Mouse (Mus musculus) CD4-positive, CD25-positive, alpha-beta regulatory T cell, adult 2 months (primary cell): ENCODE data around the gene Dok7.

Experiments
- DNase-seq: peaks from one replicate; pipeline ENCODE4 v3.0.0-alpha.2; 2012; ENCODE audit warnings: low read depth, low spot score

Gene Dok7

GRCm38 (mm10) chr5:35056604-35057432 is at the start of gene Dok7:
Gene Dok7 (plus strand): TSS chr5:35056766.
- DNase-seq: no peak

- no peak for DNase-seq
Measured at GRCm38 (mm10) chr5:35009163-35009562, 47.4 kb upstream of the Dok7 start.

- DNase-seq: no peak
Measured at GRCm38 (mm10) chr5:35010656-35011055, 45.9 kb upstream of the Dok7 start.

- DNase-seq: no peak
Measured at GRCm38 (mm10) chr5:35011156-35011923, 45.2 kb upstream of the Dok7 start.

GRCm38 (mm10) chr5:35014036-35014435 is 42.5 kb upstream of the Dok7 start:
- DNase-seq: no peak

- DNase-seq: no peak
Measured at GRCm38 (mm10) chr5:35019673-35020300, 36.8 kb upstream of the Dok7 start.

GRCm38 (mm10) chr5:35020410-35021241 is 35.9 kb upstream of the Dok7 start:
- DNase-seq: no peak

GRCm38 (mm10) chr5:35024975-35025374 is 31.6 kb upstream of the Dok7 start:
- DNase-seq: peak; percentile 43

- no peak for DNase-seq
Measured at GRCm38 (mm10) chr5:35029303-35029702, 27.3 kb upstream of the Dok7 start.

GRCm38 (mm10) chr5:35029755-35030154 is 26.8 kb upstream of the Dok7 start:
- no peak for DNase-seq

GRCm38 (mm10) chr5:35033068-35033467 is 23.5 kb upstream of the Dok7 start:
- DNase-seq: peak; percentile 36

- DNase-seq: no peak
Measured at GRCm38 (mm10) chr5:35033619-35034018, 22.9 kb upstream of the Dok7 start.

- DNase-seq: no peak
Measured at GRCm38 (mm10) chr5:35035141-35035540, 21.4 kb upstream of the Dok7 start.

GRCm38 (mm10) chr5:35035795-35036194 is 20.8 kb upstream of the Dok7 start:
- no peak for DNase-seq

- DNase-seq: no peak
Measured at GRCm38 (mm10) chr5:35037438-35037837, 19.1 kb upstream of the Dok7 start.

- peak; percentile 20 for DNase-seq
Measured at GRCm38 (mm10) chr5:35041268-35041829, 15.2 kb upstream of the Dok7 start, which contains the start of gene Hgfac. Gene Hgfac (plus strand): TSS chr5:35041509.

- peak; percentile 62 for DNase-seq
Measured at GRCm38 (mm10) chr5:35042431-35043109, 14.0 kb upstream of the Dok7 start.

GRCm38 (mm10) chr5:35043110-35043451 is 13.5 kb upstream of the Dok7 start:
- peak; percentile 89 for DNase-seq

- DNase-seq: no peak
Measured at GRCm38 (mm10) chr5:35050541-35050940, 6.0 kb upstream of the Dok7 start.

GRCm38 (mm10) chr5:35054628-35055027 is 1.9 kb upstream of the Dok7 start:
- DNase-seq: no peak

GRCm38 (mm10) chr5:35055076-35055475 is 1.5 kb upstream of the Dok7 start:
- no peak for DNase-seq
